Mouse (Mus musculus): ENCODE results near the gene Htr3a. TPM values are rescaled to one million over a fixed set of nuclear protein-coding genes. Genes with fewer than 3 reads are reported as not detected.

Gene Htr3a
- total RNA-seq, 2 experiments from 2014 or later: not detected

DNA sequence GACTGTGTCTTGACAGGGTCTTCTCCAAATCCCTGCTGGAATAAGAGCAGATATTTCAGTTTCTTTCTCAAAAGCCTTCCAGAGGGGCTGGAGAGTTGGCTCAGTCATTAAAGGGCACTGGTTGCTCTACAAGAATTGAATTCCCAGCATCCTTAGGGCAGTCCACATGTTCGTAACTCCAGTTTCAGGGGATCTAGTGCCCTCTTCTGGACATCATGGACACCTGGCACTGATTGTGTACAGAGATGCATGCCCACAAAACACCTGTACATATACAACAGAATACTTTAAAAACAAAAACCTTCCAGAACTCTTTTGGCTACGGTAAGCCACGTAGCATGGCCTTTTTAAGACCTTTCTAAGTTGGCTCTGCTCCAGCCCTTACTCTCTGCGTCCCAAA is 54.7 kb downstream of the Htr3a start:
- intact Hi-C loops (cut with DNase I): no loop called here
- DNase-seq: no peak

DNA sequence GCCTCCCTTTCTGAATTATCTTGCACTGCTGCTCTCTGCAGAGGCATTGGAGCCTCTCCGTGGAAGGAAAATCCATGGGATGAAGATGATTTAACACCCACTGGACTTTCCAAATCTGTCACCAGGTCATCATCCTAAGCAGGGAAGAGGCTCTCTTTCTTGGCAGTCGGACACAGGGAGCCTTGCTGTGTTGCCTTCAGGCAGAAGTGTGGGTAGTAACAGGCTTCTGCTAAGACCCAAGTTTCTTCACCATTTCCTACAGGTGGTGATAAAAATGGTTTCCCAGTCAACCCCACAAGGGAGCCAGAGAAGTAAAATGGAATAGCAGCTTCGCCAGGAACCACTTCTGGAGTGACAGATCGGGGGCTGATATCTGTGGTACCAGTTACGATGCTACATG is 61.4 kb downstream of the Htr3a start:
- intact Hi-C loops (cut with DNase I): no loop called here

More for the DNA sequence above, 61.4 kb downstream of the Htr3a start:
- DNase-seq: no peak

Other genes starting within 250 kb of the Htr3a start
- gene Zbtb16, start 74.9 kb downstream of the Htr3a start, total RNA-seq (2021): 100 to 1,000 TPM in 1 of 2 experiments, 10 to 100 TPM in 1; 25.5 to 199 TPM
- not detected for gene Htr3b, start 53.9 kb upstream of the Htr3a start, total RNA-seq (2021)
- gene Usp28, start 74.3 kb upstream of the Htr3a start, total RNA-seq (2021): 100 to 1,000 TPM; 161 to 198 TPM
- 10 to 100 TPM; 12.1 to 12.4 TPM for gene Zw10, start 144.5 kb upstream of the Htr3a start, total RNA-seq (2021)
- gene Tmprss5, start 170.2 kb upstream of the Htr3a start, total RNA-seq (2021): under 1 TPM in 1 of 2 experiments, not detected in 1; 0.14 TPM